Mouse (Mus musculus) liver, embryonic 15.5 days (tissue): ENCODE data around the gene Fcrl1. TPM values are rescaled to one million over a fixed set of nuclear protein-coding genes. Genes with fewer than 3 reads are reported as not detected.
"Not testable (repeated sequence)": the region's sequence is repeated elsewhere in the genome, so short reads cannot be mapped to it uniquely, and the experiment has no call there.

Experiments used
- ATAC-seq: fragments of 200-750 bp; cut with Nextera tagmentation; 2 replicates; pipeline ENCODE4 v1.8.0; 2017; ENCODE audit warnings: moderate number of reproducible peaks, mild to moderate bottlenecking, moderate library complexity; ENCODE audit not compliant: insufficient read depth
- H3K27ac ChIP-seq: fragments of 300-500 bp; sonication (generic); replicated peaks from 2 replicates; pipeline ENCODE4 v1.5.1; 2015; ENCODE audit warnings: mild to moderate bottlenecking, inconsistent platforms
- H3K27me3 ChIP-seq: fragments of 300-500 bp; sonication (generic); 2 replicates; pipeline ENCODE4 v1.6.1; 2015; ENCODE audit warnings: mild to moderate bottlenecking, inconsistent platforms
- H3K36me3 ChIP-seq: fragments of 300-500 bp; sonication (generic); replicated peaks from 2 replicates; pipeline ENCODE4 v1.6.1; 2015; ENCODE audit warnings: moderate library complexity, mild to moderate bottlenecking, inconsistent platforms
- H3K4me1 ChIP-seq: fragments of 300-500 bp; sonication (generic); replicated peaks from 2 replicates; pipeline ENCODE4 v1.6.1; 2015; ENCODE audit warnings: inconsistent platforms
- H3K4me2 ChIP-seq: fragments of 300-500 bp; sonication (generic); 2 replicates; pipeline ENCODE4 v1.6.1; 2015; ENCODE audit warnings: moderate library complexity, mild to moderate bottlenecking, inconsistent platforms
- H3K4me3 ChIP-seq: fragments of 300-500 bp; sonication (generic); replicated peaks from 2 replicates; pipeline ENCODE4 v1.5.1; 2015; ENCODE audit warnings: mild to moderate bottlenecking, inconsistent platforms
- H3K9ac ChIP-seq: fragments of 300-500 bp; sonication (generic); 2 replicates; pipeline ENCODE4 v1.6.1; 2015; ENCODE audit warnings: moderate library complexity, mild to moderate bottlenecking, inconsistent platforms
- H3K9me3 ChIP-seq: fragments of 300-500 bp; sonication (generic); replicated peaks from 2 replicates; pipeline ENCODE4 v1.6.1; 2016; ENCODE audit warnings: inconsistent platforms
- WGBS: fragments of 180-500 bp; shearing (Covaris S2); methylation state at CpG from one replicate; pipeline ENCODE4 v1.1.7; 2015; ENCODE audit warnings: mixed read lengths; ENCODE audit not compliant: insufficient replicate concordance; 5-methylcytosine and 5-hydroxymethylcytosine counted together
- polyA plus RNA-seq: library from polyadenylated mRNA; unstranded; fragments of >200 nt; fragmentation: Nextera tagmentation; extraction: Ambion mirVana; gene quantifications from 2 replicates; pipeline ENCODE4 v1.2.1, GENCODE M21; 2015

The Fcrl1 gene
- 0.86 and 1.2 TPM in 2 replicates for polyA plus RNA-seq

DNA sequence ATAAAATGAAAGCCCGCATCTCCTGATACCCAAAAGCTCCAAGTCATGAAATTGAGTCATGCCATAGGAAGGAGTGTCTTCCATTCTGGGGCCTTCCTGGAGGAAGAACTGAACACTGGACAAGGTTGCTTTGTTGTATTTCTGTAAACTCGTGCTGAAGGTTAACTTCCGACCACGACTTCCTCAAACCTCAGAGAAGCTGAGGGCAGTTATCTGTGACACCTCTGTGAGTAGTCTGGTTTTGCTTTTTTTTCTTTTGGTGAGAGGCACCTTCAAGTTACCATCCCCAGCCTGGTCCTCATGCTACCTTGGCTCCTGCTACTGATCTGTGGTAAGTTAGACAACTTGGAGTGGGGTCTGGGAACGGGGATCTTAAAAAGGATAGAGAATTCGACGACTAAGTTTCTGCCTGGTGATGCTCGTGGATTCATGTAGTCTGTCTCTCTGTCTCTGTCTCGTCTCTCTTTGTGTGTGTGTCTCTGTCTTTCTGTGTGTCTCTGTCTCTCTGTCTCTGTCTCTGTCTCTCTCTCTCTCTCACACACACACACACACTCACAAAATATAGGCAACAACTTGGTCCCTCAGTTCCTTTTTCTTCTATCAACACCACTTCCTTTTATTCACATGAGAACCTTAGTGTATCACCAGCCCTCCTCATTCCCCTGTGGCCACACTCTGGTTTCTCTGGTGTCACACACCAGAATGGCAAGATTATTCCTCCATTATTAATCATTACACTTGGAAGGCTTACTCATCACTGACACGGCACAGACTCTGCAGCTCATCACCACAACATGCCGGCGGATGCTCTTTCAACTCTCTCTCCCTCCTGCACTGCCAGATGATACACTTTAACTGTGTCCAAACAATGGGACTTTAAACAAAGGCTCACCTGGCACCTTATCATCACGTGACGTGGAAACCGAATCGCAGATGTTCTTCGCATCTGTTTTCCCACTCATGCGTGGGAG is at the start of gene Fcrl1:
Gene Fcrl1 (plus strand): TSS at position 193 of the 971 bp plus-strand sequence.
- no peak within 1 kb of the TSS for H3K9ac ChIP-seq
- 42% methylated on average over 18 of the region's 18 CpGs for WGBS
- no peak within 1 kb of the TSS for H3K4me3 ChIP-seq
- H3K27me3 ChIP-seq: no peaks in the 10 kb centered on the region
- ATAC-seq: no peak
- H3K27ac ChIP-seq: no peak within 1 kb of the TSS
- no peaks in the 10 kb centered on the region for H3K4me1 ChIP-seq
- H3K4me2 ChIP-seq: peak within 1 kb of the TSS; percentile 5; the same call in 1 of the 2 replicates
- H3K36me3 ChIP-seq: no peaks in the 10 kb centered on the region
- H3K9me3 ChIP-seq: no peaks in the 10 kb centered on the region

DNA sequence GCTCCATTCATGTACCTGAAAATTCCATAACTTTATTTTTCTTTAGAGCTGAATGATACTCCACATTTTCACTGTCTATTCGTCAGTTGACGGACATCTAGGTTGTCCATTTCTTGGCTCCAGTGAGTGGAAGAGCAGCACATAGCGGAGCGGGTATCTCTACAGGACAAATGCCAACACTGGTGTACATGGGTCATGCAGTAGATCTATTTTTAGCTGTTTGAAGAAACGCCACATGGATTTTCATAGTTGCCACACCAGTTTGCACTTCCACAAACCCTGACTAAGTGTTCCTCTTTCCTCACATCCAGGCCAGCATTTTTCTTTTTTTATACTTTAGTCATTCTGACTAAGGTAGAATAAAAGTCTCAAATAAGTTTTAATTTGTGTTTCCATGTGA is 38.3 kb upstream of the Fcrl1 start:
- WGBS: 54% methylated on average over 5 of the region's 5 CpGs
- H3K9ac ChIP-seq: no peak overlapping the region
- no peaks in the 10 kb centered on the region for H3K4me1 ChIP-seq
- H3K27ac ChIP-seq: no peak overlapping the region
- no peaks in the 10 kb centered on the region for H3K36me3 ChIP-seq
- H3K9me3 ChIP-seq: no peaks in the 10 kb centered on the region
- no peaks in the 10 kb centered on the region for H3K27me3 ChIP-seq
- H3K4me3 ChIP-seq: no peak overlapping the region
- ATAC-seq: no peak
- no peak overlapping the region for H3K4me2 ChIP-seq

DNA sequence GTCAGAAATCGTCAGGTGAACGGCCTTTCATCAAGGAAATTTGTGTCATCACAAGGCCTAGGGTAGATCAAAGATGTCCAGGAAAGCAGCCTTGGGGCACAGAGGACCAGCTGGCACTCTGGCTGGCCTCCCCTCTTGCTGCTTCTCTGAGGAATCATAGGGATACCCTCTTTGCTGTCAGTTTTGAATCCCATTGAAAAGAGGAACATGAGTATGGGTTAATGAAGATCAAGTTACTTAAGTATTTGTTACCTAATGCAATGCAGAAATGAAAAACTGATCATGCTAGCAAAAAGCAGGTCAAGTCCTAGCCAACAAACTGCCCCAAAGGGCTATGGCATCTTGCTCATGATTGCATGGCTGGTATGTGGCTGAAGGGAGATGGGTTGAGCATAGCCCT is 25.2 kb upstream of the Fcrl1 start:
- not testable (repeated sequence) for H3K27ac ChIP-seq
- 39% methylated on average over 2 of the region's 2 CpGs for WGBS

DNA sequence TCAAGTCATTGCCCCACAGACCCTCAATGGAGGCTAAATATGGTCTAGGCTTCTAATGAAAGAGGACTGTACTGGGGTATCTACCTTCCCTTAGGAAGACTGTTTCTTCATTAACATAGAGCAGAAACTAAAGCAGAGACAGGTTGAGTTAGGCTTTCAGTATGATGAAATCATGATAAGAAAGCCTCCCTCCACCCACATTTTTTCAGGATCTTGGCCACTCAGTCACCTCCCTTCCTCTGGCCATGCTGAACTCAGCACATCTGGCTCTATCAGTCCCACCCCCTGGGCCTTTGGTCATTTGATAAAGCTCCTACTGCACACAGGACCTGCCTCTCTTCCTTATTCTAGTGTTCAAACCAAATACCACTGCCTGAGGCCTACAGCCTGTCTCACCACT is 18.6 kb upstream of the Fcrl1 start, which contains the start of gene Cd5l:
Gene Cd5l (plus strand): TSS at position 301 of the 400 bp plus-strand sequence.
- Histone ChIP-seq H3K9ac (no peak within 1 kb of the TSS), H3K9me3 (no peaks in the 10 kb centered on the region), H3K27me3 (no peaks in the 10 kb centered on the region), H3K36me3 (no peaks in the 10 kb centered on the region), H3K4me3 (no peak within 1 kb of the TSS), H3K27ac (no peak within 1 kb of the TSS), H3K4me2 (no peak within 1 kb of the TSS), H3K4me1 (no peaks in the 10 kb centered on the region)
- no peak for ATAC-seq

More for the DNA sequence above, 25.2 kb upstream of the Fcrl1 start:
- not testable (repeated sequence) for H3K4me2 ChIP-seq, H3K4me1 ChIP-seq, H3K27me3 ChIP-seq, H3K4me3 ChIP-seq, H3K9me3 ChIP-seq, ATAC-seq, H3K9ac ChIP-seq, H3K36me3 ChIP-seq

DNA sequence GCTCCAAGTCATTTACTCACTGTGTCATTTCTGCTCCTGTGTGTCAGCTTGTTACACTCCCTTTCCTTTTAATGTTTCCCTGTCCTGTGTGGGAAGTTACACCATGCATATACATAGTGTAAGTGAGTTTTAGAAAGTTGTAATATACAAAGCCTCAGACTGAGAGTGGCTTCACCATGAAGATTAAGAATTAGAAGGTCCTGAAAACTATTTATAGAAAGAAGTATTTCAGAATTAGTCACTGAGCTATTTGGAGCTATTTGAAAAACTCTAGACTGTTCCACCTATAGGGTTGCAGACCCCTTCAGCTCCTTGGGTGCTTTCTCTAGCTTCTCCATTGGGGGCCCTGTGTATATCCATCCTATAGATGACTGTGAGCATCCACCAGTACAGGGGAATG is 17.0 kb upstream of the Fcrl1 start:
- no peak overlapping the region for H3K27ac ChIP-seq
- H3K9me3 ChIP-seq: no peaks in the 10 kb centered on the region
- no peak overlapping the region for H3K4me2 ChIP-seq
- no peaks in the 10 kb centered on the region for H3K4me1 ChIP-seq
- H3K27me3 ChIP-seq: no peaks in the 10 kb centered on the region
- H3K9ac ChIP-seq: no peak overlapping the region
- H3K4me3 ChIP-seq: no peak overlapping the region
- H3K36me3 ChIP-seq: no peaks in the 10 kb centered on the region
- no peak for ATAC-seq

DNA sequence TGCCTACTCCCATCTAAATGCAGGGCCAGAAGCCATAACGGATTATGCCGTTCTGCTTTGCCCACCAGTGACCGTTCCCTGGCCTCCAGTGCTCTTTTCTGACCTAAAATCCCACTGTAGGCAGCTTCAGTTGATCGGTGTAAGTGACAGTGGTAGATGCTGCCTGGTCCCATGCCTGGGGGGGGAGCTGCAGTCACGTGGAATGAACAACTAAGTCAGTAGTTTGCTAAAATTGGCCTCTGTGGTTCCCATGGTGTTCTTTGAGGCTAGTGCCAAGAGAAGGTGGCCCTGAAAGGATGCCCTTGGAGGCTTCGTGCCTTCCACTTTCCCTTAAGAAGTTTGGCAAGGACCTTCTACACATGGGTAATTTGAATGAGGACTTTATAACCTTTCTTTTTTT is 15.7 kb upstream of the Fcrl1 start:
- H3K4me2 ChIP-seq: no peak overlapping the region
- H3K9me3 ChIP-seq: no peaks in the 10 kb centered on the region
- 53% methylated on average over 6 of the region's 6 CpGs for WGBS
- H3K4me3 ChIP-seq: no peak overlapping the region
- H3K27ac ChIP-seq: no peak overlapping the region
- no peaks in the 10 kb centered on the region for H3K4me1 ChIP-seq
- no peak for ATAC-seq
- H3K36me3 ChIP-seq: no peaks in the 10 kb centered on the region
- H3K27me3 ChIP-seq: no peaks in the 10 kb centered on the region
- H3K9ac ChIP-seq: no peak overlapping the region

DNA sequence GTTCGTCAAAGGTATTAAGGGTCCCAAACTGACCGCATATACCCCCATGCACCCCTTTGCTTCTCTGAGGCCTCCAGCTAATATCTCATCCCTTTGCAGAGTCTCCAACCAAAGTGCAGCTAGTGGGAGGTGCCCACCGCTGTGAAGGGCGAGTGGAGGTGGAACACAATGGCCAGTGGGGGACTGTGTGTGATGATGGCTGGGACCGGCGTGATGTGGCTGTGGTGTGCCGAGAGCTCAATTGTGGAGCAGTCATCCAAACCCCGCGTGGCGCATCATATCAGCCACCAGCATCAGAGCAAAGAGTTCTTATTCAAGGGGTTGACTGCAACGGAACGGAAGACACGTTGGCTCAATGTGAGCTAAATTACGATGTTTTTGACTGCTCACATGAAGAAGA is 10.5 kb upstream of the Fcrl1 start:
- Histone ChIP-seq H3K36me3 (no peaks in the 10 kb centered on the region), H3K9me3 (no peaks in the 10 kb centered on the region), H3K4me1 (no peaks in the 10 kb centered on the region), H3K4me2 (no peak overlapping the region), H3K27ac (no peak overlapping the region), H3K4me3 (no peak overlapping the region), H3K9ac (no peak overlapping the region), H3K27me3 (no peaks in the 10 kb centered on the region)
- no peak for ATAC-seq
- WGBS: 79% methylated on average over 14 of the region's 14 CpGs

DNA sequence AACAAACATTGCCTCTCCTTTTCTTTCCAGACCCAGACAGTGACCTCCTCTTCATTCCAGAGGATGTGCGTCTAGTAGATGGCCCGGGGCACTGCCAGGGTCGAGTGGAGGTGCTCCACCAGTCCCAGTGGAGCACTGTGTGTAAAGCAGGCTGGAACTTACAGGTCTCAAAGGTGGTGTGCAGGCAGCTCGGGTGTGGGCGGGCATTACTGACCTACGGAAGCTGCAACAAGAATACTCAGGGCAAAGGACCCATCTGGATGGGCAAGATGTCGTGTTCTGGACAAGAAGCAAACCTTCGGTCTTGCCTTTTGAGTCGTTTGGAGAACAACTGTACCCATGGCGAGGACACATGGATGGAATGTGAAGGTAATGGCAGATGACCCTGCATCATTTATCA is 8.7 kb upstream of the Fcrl1 start:
- H3K4me2 ChIP-seq: no peak overlapping the region
- no peak overlapping the region for H3K9ac ChIP-seq
- no peaks in the 10 kb centered on the region for H3K4me1 ChIP-seq
- no peak overlapping the region for H3K4me3 ChIP-seq
- no peaks in the 10 kb centered on the region for H3K9me3 ChIP-seq
- no peaks in the 10 kb centered on the region for H3K36me3 ChIP-seq
- ATAC-seq: no peak
- H3K27ac ChIP-seq: no peak overlapping the region
- H3K27me3 ChIP-seq: no peaks in the 10 kb centered on the region
- WGBS: 64% methylated on average over 10 of the region's 10 CpGs

DNA sequence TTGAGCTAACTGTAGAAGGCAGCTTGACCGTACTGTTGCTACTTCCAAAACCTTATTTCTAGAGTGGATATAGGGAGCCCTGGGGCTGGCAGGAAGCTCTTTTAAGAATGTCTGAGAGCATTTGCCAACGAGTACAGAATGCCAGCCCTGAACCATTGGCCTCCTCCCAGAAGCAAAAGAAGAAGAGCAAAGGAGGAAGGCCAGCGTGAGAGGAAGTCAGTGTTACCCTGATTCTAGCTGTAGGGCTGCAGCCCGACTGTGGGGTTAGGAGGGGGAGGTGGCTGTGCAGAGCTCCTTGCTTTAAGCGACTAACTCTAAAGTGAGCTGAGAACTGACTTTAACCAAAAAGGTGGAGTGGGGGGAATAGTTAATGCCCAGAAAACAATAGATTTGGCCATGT is 7.0 kb upstream of the Fcrl1 start:
- H3K36me3 ChIP-seq: no peaks in the 10 kb centered on the region
- H3K9me3 ChIP-seq: no peaks in the 10 kb centered on the region
- ATAC-seq: no peak
- H3K4me2 ChIP-seq: no peak overlapping the region
- no peak overlapping the region for H3K4me3 ChIP-seq
- WGBS: 24% methylated on average over 5 of the region's 5 CpGs
- no peaks in the 10 kb centered on the region for H3K27me3 ChIP-seq
- H3K27ac ChIP-seq: no peak overlapping the region
- H3K4me1 ChIP-seq: no peaks in the 10 kb centered on the region
- H3K9ac ChIP-seq: no peak overlapping the region

DNA sequence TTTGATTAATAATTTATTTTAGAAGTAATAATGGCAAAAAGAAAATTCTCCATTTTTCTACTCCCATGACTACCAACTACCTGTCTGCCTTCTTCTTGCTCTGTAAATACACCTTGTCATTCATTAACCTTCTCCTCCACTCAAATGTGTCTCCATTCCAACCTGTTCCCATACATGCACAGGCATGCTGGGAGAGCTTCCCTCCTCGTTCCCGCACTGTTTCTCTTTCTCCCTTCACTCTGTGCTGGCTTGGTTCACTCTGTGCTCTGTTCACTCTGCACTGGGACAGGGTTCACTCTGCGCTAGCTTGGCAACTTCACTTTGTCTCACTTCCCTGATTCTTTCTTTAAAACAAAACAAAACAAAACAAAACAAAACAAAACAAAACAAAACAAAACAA is 1.0 kb downstream of the Fcrl1 start:
- H3K4me3 ChIP-seq: no peak overlapping the region
- 50% methylated on average over 3 of the region's 3 CpGs for WGBS
- ATAC-seq: no peak
- H3K4me1 ChIP-seq: no peaks in the 10 kb centered on the region
- no peaks in the 10 kb centered on the region for H3K36me3 ChIP-seq
- no peaks in the 10 kb centered on the region for H3K27me3 ChIP-seq
- no peak overlapping the region for H3K27ac ChIP-seq
- no peaks in the 10 kb centered on the region for H3K9me3 ChIP-seq
- H3K4me2 ChIP-seq: no peak overlapping the region
- no peak overlapping the region for H3K9ac ChIP-seq

DNA sequence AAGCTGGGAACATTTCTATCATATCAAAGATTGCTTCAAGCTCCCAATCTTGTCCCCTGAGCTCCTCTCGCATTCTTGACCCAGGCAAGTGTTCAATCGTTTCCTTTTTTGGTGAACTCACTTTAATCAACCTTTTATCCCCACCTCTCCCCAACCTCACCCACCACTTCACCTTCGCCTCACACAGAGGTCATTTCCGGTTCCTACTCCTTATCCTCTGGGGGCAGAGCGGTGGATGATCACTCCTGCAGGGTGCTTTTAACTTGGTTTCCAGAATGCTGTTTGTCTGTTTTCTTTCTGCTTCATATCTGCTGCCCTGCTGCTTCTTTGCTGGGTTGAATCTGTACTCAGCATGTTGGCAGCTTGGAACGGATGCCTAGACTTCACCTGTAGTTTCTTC is 1.5 kb downstream of the Fcrl1 start:
- Histone ChIP-seq H3K4me2 (no peak overlapping the region), H3K27ac (no peak overlapping the region), H3K9me3 (no peaks in the 10 kb centered on the region), H3K27me3 (no peaks in the 10 kb centered on the region), H3K4me3 (no peak overlapping the region), H3K9ac (no peak overlapping the region), H3K4me1 (no peaks in the 10 kb centered on the region), H3K36me3 (no peaks in the 10 kb centered on the region)
- no peak for ATAC-seq
- WGBS: 39% methylated on average over 6 of the region's 6 CpGs
